Mouse (Mus musculus): ENCODE data around the gene Foxf1.

Foxf1 gene

DNA sequence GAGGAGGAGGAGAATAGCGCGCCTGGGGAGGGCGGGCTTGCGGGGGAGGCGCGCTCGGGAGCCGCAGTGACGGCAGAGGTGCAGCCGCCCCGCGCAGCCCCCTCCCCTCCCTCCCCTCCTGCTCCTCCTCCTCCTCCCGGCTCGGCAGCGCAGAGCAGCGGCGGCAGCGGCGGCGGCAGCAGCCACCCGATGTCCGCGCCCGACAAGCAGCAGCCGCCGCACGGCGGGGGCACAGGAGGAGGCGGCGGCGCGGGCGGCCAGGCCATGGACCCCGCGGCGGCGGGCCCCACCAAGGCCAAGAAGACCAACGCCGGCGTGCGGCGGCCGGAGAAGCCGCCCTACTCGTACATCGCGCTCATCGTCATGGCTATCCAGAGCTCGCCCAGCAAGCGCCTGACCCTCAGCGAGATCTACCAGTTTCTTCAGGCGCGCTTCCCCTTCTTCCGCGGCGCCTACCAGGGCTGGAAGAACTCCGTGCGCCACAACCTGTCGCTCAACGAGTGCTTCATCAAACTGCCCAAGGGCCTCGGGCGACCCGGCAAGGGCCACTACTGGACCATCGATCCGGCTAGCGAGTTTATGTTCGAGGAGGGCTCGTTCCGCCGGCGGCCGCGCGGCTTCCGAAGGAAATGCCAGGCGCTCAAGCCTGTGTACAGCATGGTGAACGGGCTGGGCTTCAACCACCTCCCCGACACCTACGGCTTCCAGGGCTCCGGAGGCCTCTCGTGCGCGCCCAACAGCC lies at the start of gene Foxf1:
Gene Foxf1 (plus strand): TSS at position 177 of the 742 bp plus-strand sequence.
- DNase-seq (ENCODE audit: low spot score), result no peak

DNA sequence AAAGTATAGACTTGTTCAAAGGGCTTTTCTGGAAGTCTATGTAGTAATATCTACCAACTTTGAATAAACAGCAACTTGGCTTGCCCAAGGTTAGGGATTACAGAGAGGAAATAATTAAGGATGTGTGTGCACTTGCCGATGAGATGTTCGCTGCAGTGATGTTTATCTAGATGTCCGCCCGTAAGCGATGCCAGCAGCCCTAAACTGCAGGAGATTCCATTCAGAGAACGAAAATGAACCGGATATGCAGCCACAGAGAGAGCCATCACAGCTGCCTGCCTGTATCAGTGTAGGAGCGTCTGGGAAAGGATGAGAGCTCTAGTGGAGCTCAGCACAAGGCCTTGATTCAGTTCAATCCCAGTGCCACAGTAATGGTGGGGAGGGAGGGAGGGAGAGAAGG lies 48.6 kb upstream of the Foxf1 start:
- DNase-seq (ENCODE audit: low spot score), result no peak

DNA sequence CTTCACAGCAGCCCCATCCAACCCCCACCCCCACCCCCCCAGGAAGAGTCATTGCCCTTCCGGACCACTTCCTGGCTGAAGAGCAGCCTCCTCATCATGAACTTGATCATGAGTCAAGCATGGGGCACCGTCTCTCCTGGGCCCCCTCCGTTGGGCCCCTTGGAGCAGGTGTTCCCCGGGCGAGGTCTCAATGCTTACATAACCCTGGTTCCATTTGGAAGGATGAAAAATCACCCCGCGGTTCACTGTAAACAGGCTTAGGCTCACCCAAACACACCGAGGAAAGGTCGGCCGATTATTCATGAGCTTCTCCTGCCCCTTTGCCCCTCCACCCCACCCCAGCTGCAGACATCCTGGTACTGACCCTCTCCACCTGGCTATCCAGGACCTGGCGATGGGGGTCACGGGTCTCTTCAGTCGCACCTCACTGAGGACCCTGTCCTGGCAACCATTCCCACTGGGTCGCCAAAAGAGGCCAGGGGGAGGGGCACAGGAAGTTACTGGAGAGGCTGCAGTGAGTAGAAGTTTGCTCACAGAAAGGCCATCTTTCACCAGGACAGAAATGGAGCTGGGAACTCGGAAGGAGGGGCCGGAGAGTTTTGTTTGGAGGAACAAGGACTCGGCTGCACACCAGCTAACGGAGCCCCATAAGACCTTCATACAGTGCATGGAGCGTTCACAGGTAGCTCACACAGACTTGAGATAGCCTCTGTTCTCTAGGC lies 40.3 kb upstream of the Foxf1 start:
- no peak for DNase-seq (ENCODE audit: low spot score)

DNA sequence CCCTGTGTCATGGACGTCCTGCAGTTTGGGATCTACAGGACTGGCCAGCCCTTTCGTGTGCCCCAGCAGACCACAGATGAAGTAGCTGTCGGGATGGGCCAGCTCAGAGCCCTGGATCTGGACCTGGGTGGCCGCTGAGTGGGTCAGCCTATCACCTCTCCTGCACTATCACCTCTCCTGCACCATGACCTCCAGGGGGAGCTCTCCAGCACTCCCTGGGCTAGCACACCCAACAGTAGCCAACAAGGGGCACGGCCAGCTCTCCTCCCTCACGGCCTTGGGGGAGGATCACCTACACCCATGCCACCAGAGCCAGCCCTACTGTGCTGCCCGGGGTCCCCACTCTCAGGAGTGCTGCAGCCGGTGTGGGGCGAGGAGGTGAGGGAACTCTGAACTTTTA lies 36.7 kb upstream of the Foxf1 start:
- no peak for DNase-seq (ENCODE audit: low spot score)

DNA sequence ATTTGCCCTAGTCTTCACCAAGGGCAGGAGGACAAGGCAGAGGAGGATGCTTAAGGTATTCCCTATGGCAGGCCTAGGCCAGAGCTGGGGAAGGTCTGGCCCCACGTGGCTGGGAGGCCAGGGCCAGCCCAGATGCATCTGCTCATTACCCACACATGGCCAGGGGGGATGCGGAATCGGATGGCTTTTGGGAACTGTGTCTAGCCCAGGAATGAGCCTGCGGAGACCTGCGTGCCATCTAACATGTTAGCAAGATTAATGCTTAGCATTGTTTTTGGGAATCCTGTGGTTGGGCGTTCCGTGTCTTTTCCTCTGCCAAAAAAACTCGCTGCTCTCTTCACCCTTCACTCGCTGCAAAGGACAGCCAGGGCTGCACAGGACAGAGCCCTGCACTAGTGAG lies 26.1 kb upstream of the Foxf1 start:
- no peak for DNase-seq (ENCODE audit: low spot score)

DNA sequence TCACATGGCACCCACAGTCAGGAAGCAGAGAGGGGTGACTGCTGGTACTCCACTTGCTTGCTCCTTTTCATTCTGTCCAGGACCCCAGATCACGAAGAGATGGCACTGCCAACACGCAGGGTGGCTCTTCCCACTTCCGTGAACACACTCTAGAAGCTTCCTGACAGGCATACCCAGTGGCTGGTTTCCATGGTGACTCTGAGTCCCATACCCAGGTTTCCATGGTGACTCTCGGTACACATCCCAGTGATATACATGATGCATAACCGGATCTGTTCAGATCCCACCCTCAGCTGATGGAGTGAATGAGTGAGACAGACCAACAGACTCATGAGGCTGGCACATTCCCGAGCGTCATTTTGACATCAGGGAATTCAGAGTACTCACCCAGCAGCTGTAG lies 25.1 kb upstream of the Foxf1 start:
- DNase-seq (ENCODE audit: low spot score), result no peak

DNA sequence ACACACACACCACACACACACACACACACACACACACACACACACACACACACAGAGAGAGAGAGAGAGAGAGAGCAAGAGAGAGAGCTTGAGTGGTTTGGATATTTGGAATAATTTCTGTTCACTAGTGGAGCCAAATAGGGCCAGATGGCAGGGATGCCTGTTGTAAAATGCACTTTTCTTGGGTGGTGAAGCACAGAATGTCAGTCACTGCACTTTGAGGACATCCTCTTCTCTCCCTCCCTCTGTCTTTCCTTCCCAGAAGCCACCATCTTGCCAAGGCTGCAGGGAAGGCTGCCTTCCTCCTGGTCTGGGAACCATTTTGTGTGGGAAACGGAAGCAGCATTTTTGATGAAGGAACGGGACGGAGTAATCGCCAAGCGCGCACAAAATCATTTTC lies 21.7 kb upstream of the Foxf1 start:
- no peak for DNase-seq (ENCODE audit: low spot score)

DNA sequence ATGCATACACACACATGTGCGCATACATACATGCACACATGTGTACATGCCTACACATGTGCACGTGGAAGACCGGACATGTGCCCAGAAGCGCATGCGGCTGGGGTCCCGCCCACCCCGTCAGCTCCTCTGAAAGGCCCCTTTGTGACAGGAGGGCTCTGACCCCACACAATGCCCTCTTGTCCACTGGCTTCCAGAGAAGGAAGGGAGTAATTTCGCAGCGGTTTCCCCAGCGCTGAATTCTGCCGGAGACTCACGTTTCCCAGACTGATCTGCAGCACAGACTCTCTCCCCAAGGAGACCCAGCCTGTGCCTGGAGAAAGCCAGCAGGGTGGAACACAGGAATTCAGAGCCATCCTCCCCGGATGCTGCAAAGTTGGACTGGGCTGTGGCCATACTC lies 20.5 kb upstream of the Foxf1 start:
- no peak for DNase-seq (ENCODE audit: low spot score)

DNA sequence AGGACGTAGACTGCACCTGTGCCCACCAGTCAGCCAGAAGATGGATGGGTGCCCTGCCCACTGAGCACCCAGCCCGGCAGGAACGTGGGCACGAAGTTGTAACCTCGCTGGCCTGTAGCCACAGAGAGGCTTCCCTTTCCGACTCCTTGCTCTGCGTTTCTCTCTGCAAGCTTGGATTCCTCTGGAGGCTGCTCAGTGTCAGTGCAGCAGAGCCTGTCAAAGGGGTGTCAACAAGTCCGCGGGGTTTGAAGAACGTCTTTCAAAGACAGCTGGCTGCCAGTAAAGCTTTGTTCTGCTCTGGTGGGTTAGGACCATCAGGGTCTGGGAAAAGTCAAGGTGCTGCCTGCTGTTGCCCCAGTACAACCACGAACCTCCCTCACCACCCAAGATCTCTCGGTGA lies 12.7 kb upstream of the Foxf1 start:
- no peak for DNase-seq (ENCODE audit: low spot score)

DNA sequence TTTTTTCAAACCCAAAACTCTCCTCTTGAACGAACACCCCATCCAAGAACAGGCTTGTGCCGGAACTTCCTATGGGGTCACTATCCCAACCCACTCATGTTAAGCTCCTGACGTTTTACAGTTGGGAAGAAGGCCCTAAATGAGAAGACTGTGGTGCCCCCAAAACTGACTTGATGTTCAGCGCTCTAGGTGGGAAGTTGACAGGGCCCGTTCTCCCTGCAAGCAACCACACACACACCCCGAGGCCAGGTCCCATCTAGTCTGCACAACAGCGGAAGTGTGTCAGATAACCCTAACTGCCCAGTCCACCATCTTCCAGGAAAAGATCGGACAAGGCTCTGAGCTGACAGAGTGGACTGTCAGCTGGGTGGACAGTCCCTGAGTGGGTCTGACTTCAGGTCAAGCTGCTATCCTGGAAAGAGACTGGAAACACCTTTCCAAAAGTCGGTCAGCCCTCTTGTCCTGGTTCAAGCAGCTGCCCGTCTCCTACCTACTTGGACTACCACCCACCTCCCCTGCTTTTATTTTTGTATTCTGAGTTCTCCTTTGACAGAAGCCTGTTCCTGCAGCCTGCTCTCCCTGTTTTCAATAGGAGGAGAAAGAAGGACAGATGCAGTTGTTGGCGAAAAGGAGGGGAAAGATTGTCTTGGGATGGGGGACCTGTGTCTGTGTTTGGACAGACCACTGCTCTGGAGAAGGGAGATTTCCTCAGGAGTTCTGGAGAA lies 11.6 kb upstream of the Foxf1 start:
- DNase-seq (ENCODE audit: low spot score), result no peak

DNA sequence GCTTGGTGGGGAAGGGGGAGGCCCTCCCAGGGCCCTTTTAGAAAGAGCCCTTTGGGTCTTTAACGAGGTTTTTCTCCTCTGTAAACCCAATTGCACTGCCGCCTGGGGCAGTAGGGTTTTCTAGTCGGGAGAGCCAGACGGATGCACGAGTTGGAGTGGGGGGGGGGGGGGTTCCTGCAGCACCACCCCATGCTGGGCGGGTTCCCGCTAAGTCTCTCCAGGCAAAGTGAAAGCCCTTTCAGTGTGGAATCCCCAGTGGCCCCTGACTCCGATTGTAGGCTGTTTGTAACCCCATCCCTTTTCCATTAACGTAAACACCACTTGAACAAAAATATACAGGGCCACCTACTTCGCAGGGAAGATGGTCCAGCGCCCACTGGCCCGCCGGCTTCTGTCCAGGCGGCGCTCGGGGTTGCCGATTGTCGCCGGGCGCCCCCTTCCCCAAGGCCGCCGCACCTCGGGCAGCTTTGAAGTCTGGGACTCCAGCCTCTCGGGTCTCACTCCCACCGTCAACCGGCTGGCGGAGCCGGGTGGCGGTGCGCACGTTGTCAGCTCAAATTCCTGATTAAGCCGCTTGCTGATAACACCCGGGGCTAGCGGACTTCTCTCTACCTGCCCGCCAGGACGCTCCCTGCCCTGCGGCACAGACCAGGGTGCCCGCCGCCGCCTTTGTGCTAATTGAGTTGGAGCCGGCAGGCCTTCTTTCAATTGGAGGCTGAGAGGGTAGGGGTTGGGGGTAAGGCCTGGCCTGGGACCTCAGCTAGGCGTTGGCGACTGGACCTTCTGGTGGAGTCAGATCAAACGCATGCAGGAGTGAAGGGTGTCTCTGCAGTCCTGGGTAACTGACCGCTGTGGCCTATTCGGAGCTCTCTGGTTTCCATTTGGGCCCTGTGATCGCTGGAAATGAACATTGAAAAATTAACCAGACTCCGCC lies 10.7 kb upstream of the Foxf1 start:
- no peak for DNase-seq (ENCODE audit: low spot score)

DNA sequence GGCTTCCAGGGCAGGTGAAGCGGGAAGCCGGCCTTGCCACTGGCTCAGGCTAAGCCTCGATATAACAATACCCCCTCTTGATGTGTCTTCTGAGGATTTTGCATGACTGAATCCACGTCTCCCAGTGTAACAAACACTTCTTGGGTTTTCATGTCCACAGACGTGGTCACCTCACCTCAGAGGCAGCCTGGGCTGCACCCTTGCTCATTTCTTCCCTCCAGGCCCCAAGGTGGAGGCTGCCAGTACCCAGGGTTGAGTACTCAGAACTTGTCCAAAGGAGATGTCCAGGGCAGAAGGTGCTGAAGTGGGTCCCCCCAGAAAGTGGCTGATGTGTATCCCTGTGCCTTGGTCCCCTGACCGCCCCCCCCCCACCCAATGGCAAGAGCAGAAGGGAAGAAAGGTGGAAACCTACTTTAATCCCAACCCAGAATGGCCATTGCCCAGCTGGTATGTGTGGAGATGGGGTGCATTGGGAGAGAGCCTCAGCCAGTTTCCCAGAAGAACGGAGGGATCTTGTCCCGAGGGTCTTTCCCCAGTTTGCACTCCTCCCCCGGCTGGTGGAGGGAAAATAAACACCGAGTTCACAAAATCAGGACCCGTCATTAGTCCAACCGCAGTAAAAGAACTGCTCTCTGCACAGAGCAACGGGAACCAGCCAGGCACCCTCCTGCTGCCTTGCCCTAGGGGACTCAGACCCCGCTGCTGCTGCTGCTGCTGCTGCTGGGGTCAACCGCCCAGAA lies 9.9 kb upstream of the Foxf1 start:
- no peak for DNase-seq (ENCODE audit: low spot score)

DNA sequence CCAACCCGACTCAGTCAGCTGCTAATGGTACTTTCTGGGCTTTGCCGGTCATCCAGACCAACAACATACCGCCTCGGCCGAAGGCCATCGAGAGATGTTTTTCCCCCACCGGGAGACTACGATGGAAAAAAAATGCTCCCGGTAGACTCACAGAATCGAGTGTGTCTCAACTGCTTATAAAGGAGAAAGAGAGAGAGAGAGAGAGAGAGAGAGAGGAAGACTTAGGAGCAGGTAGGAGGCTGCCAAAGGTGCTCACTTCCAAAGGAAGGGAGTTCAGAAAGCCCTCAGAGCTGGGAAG lies 9.4 kb upstream of the Foxf1 start:
- DNase-seq (ENCODE audit: low spot score), result no peak

DNA sequence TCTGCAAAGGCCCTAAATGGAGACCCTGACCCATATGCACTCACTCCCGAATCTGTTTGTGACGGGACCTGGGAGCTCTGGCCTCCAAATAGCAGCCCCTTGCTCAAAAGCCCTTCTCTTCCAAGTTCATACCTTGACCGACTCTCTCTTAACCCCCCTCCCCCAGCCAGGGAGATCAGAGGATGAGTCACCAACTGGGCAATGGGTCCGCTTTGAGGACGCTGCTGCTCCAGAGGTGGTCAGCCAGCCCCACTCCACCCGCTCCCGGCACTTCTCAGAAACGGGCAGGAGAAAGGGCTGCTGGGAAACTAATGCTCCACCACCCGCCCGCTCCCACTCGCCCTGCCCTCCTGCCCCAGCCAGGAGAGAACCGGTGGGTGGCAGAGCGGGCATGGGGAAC lies 8.2 kb upstream of the Foxf1 start:
- DNase-seq (ENCODE audit: low spot score), result no peak

DNA sequence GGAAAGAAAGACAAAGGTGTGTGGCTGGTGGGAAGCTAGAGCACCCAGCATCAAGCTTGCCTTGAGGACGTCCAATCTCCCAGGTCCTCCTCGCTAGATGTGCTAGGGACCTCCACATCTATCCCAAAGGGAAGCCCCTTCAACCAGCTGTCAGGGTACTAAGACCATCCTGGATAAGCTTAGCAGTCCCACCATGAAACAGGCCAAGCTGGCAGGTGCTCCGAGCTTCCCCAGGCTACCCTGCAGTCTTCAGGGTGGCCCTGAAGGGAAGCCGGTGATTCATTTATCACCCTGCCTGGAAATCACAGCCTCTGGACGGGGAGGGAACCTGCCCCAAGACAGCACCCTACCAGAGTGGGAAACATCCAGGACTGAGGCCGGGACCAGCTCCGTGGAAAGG lies 7.6 kb upstream of the Foxf1 start:
- DNase-seq (ENCODE audit: low spot score), result no peak

DNA sequence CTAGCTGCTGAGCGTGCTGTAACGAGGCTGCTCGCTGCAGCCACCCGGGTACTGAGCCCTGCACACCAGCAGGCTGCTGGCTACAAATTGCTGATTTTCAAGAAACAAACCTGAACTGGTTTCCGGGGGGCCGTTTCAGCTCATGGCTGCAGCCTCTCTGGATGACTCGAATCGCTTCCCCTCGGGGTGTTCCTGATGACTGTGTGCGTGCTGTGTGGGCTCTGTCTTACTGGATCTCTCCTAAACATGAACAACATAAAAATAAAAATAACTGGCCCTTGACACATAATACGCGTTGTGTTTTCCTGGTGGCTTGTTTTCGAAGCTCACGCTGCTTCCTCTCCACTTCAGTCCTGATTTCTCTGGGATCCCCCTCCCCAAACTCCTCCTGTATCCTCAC lies 5.5 kb upstream of the Foxf1 start:
- DNase-seq (ENCODE audit: low spot score), result no peak

DNA sequence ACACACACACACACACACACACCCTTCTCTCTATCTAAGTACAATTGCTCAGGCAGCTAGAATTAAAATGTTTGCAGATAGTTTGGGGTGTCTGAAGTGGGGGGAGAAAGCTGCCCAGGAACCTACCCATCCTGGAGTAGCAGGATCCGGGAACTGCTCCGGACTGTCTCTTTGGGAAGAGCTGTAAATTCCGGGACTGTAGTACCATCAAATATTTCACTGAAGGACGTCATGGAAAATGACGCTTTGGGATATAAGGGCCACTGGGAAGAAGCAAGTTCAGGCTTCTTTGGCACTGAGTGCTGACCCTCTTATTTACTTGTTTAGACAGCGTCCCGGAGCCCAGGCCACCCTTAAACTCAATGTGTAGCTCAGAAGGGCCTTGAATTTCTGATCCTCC lies 5.0 kb upstream of the Foxf1 start:
- DNase-seq (ENCODE audit: low spot score), result no peak

DNA sequence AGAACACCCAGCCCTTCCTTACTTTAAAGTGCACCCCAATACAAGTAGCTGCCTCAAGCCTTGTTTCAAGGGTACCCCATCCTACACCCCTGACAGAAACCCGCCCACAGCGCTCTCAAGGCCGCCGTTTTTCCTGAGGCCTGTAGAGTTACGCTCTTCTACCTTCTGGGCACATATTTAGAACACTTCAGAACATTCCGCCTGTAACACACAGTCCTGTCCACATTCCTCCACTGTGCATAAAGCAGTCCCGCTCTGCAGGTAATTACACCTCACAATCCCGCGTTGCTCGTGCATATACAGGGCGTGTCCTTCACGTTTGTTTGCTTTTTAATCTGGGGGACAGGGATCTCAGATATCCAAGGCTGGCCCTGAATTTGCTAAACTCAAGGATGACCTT lies 4.2 kb upstream of the Foxf1 start:
- DNase-seq (ENCODE audit: low spot score), result no peak

DNA sequence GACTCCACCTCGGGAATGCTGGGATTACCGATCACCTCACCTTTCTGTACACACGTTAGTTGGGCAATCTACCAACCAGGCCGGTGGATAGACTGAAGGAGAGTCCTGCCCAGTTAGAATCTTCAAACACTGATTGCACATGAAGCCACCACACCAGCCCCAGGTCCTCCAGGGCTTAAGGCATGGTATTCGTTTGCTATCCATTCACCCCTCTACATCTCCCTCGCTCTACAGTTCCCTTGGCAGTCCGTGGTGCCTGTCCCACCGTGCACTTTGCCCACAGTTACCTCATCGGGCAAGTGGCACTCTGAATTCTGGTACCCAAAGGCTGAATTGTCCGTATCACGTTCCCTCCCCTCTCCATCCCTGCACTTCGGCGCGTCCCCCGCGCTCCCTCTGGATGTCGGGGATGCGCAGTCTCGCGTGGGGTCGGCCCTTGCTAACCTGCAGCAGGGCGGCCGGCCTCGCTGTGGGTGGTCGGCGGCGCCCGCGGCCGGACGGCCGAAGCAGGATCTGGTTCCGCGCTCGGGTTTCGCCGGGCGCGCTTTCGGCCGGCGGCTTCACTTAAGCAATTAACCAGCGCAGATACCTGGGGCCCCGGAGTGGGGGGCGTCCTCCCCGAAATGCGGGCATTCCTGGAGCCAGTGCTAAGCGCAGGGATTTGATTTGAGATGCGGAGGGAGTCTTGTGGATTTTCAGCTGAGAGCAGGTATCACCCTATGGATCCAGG lies 3.7 kb upstream of the Foxf1 start:
- no peak for DNase-seq (ENCODE audit: low spot score)

DNA sequence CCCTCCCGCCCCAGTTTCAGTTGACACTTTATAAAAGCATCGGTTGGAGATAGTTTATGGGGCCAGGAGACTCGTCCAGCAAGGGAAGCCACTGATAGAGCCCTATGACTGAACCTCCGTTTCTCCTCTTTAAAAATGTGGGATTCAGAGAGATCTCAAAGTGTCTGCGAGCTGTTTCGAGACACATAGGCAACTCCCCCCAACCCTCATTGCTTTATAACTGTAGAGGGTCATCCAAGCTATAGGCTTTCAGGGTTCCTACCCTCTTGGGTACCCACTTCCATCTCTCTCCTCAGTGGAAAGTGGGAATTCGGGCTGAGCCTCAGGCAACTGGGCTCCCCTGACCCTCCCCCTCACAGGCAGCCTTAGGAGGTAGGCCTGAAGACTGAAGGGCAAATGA lies 2.8 kb upstream of the Foxf1 start:
- DNase-seq (ENCODE audit: low spot score), result no peak
